Mouse (Mus musculus) liver, adult 2 months (tissue): ENCODE data around the gene Dgkg.

Experiments
- CTCF ChIP-seq: fragments of 200-500 bp; IDR thresholded peaks from 2 replicates; pipeline ENCODE4 v1.5.1; 2011; ENCODE audit warnings: low read depth, low read length, control low read depth
- POLR2A ChIP-seq: fragments of 200-500 bp; IDR thresholded peaks from 2 replicates; pipeline ENCODE4 v1.6.1; 2011; ENCODE audit warnings: low read length, control low read depth; ENCODE audit not compliant: insufficient read depth; ENCODE audit errors: extremely low read depth

- no peak for TF ChIP-seq CTCF
- TF ChIP-seq POLR2A = no peak
These were observed 196.1 kb downstream of the Dgkg start for GRCm38 (mm10) chr16:22460960-22461359.
